Mouse (Mus musculus) MEL (cell line): Measurements from ENCODE around the gene Fgfr2.

ENCODE experiments used
- CTCF ChIP-seq, 3 experiments: IDR thresholded peaks in 2 of 3; conservative IDR thresholded peaks in 1 of 3; 2 replicates each; pipeline ENCODE4 v1.5.1; 2011 to 2012; ENCODE audit warnings: low read length in 3 of 3, low read depth in 2 of 3, mild to moderate bottlenecking in 2 of 3, improper control_type of control experiment in 1 of 3, inconsistent platforms in 1 of 3, mixed read lengths in 1 of 3, moderate library complexity in 1 of 3; ENCODE audit not compliant: control insufficient read depth in 1 of 3, insufficient read depth in 1 of 3, poor library complexity in 1 of 3, severe bottlenecking in 1 of 3
- E2F4 ChIP-seq: IDR thresholded peaks from 2 replicates; pipeline ENCODE4 v1.6.1; 2011; ENCODE audit warnings: low read depth, low read length, improper control_type of control experiment, borderline replicate concordance
- EP300 ChIP-seq, 2 experiments: IDR thresholded peaks; 2 replicates each; pipeline ENCODE4 v1.6.1; 2011; ENCODE audit warnings: improper control_type of control experiment in 2 of 2, low read length in 2 of 2, low read depth in 1 of 2, mild to moderate bottlenecking in 1 of 2
- ETS1 ChIP-seq: IDR thresholded peaks from 2 replicates; pipeline ENCODE4 v1.6.1; 2012; ENCODE audit warnings: low read depth, mild to moderate bottlenecking, inconsistent platforms, low read length, improper control_type of control experiment, moderate library complexity
- KAT2A ChIP-seq: conservative IDR thresholded peaks from 2 replicates; pipeline ENCODE4 v1.6.1; 2012; ENCODE audit warnings: low read depth, low read length, improper control_type of control experiment, inconsistent platforms
- NRF1 ChIP-seq: IDR thresholded peaks from 2 replicates; pipeline ENCODE4 v1.6.1; 2014; ENCODE audit warnings: low read depth, mild to moderate bottlenecking, inconsistent platforms, low read length, improper control_type of control experiment, moderate library complexity; ENCODE audit not compliant: poor library complexity, insufficient read depth, severe bottlenecking
- POLR2A ChIP-seq, 2 experiments: IDR thresholded peaks; 2 replicates each; pipeline ENCODE4 v1.6.1; 2011 to 2012; ENCODE audit warnings: low read length in 2 of 2, mild to moderate bottlenecking in 2 of 2, control low read depth in 1 of 2, improper control_type of control experiment in 1 of 2, low read depth in 1 of 2, moderate library complexity in 1 of 2; ENCODE audit not compliant: control insufficient read depth in 1 of 2, insufficient read depth in 1 of 2, poor library complexity in 1 of 2
- SIN3A ChIP-seq: IDR thresholded peaks from 2 replicates; pipeline ENCODE4 v1.6.1; 2012; ENCODE audit warnings: low read length, improper control_type of control experiment, inconsistent platforms

DNA sequence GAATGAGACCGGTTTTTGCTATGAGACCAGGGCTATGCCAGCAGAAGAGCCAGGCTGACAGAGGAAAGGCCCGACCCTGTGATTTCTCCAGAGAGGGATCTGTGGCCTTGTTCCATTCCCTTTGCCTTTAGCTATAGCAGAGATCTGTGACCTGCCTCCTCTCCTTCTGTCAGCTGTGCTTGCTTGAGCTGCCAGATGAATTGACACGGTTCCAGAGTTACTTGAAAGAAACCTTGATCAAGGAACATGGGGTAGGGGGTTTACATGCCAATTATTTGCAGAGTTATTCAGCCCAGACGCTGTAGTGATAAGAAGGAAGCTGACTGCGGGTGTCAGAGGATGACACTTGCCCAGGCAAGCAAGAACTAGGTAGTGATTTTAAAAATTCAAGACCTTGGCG lies 2525.6 kb downstream of the Fgfr2 start:
- no peak for TF ChIP-seq CTCF (IDR thresholded peaks at IDR 0.05 in 2 of 3, conservative IDR thresholded peaks at IDR 0.05 in 1 of 3; ENCODE audit: control insufficient read depth in 1 of 3, insufficient read depth in 1 of 3, low read depth in 2 of 3, low read length in 3 of 3, poor library complexity in 1 of 3, severe bottlenecking in 1 of 3)
- TF ChIP-seq ETS1, result no peak
- no peak for TF ChIP-seq EP300 (IDR thresholded peaks at IDR 0.05; ENCODE audit: low read depth in 1 of 2, low read length in 2 of 2)
- no peak for TF ChIP-seq E2F4
- TF ChIP-seq POLR2A (IDR thresholded peaks at IDR 0.05; ENCODE audit: control insufficient read depth in 1 of 2, insufficient read depth in 1 of 2, low read depth in 1 of 2, low read length in 2 of 2, poor library complexity in 1 of 2), result no peak
- no peak for TF ChIP-seq NRF1
- TF ChIP-seq SIN3A, result no peak
- TF ChIP-seq KAT2A, result no peak
